Mouse (Mus musculus) cerebellum, adult 11-12 months (tissue): Measurements from ENCODE around the gene Asb11.

Experiments
- DNase-seq: peaks from one replicate; pipeline ENCODE4 v3.0.0; 2022

Gene Asb11

DNA sequence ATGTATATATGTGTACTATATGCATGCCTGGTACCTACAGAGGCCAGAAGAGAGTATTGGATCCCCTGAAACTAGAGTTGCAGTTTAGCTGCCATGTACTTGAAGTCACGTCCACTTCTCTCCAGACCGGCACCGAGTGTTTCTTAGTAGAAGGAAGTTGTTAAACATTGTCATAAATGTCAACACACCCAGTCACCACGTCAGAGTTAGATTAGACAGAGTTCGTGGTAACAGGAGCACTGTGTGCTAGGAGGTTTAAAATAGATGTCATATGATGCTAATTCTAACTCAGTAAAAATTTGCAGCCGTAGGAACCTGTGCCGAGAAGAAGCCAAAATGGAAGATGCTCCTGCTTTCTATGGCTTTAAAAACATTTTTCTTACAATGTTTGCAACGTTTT lies at the start of gene Asb11:
TSS of gene Asb11 (plus strand) at position 286 of the 400 bp plus-strand sequence.
- DNase-seq, result no peak

DNA sequence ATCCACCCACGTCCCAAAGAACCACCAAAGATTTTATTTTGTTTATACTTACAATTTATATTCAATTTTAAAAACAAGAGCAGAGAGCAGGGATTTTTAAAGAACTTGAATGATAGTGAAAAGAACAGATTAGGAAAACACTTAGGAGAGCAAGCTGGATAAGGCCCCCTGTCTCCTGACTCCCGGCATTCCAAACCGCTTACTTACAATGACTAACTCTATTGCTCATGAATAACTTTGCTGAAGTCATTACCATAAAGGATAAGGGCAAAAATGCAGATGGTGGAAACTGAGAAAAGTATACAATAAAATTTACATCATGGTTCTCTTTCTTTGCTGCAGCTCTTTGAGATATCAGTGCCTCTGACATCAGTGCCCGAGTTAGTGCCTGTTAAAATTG lies 42.7 kb upstream of the Asb11 start:
- DNase-seq, result no peak

DNA sequence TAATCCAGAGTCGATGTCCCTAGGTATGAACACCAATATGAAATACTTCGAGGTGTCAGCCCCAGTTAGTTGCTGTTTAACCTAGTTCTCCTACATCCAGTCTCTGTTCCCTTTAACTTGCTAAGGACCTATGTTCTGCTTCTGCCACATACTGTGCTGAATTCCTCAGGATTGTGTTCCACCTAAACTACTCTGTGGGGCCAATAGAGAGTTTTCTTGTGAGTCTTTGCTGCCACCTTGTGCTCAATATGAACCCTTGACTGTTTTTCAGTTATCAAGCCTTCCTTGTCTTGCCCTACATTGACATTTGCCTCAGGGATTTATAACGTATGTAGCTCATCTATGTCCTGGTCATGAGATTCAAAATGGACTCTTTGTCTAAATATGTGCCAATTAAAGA lies 38.3 kb upstream of the Asb11 start:
- DNase-seq, result no peak

DNA sequence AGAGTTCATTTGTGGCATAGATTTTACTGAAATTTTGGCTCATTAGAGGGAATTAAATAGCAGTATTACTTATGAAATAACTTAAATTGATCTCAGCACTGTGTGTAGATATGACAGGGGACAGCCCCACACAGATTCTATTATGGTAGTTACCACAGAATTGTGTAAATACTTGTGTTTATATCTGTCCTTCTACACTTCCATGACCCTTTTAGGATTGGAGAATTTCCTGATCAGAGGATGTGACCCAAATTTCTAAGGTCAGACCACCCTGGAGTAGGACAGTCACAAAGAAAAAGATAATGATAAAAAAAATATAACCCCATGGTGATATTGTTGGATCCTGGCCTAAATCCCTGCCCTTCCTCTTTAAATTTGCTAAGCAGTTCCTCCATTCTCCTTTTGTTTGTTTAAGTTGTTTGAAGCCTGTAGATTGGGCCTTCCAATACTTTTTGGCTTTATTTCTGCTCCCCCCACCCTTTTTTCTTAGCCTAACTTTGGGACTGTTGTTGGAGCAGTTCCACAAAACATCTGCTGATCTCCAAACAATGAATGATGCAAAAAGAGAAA lies 31.6 kb upstream of the Asb11 start:
- DNase-seq, result no peak

DNA sequence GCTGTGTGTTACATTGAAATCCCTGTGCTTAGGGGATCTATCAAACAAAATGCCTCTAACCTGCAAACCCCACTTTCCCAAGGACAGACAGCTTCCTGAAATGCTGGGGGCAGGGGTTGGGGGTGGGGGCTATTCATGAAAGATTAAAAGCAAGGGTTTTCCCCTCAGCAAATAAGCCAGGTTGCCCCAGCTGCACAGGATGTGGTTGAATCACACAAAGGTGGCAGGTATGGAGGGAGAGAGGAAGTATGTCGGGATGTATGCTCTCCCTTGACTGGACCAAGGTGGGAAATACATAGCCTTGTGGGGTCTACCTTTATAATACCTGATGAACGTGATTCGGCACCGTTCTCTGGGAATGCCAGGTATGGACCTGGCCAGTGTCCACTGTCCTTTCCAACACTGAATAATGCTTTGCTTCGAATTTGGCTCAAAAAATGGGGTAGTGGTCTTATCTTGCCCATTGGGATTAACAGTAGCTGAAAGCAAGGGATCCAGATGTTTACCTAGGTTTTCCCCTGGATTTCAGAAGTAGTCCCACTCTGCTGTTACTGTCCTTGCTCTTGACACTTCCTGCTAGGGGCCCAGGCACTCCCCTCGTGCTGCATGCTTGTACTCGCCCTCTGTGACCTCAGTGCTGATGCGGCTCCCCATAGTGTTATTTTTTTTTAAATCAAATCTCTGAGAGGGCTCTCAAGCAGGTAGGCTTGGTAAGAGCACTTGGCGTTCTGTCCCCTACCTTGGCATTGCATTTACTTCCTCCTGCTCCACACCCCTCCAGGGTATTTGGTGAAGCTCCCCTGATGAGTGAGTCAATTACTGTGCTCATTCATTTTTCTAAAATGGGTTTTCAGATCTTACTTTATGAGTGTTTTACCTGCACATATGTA lies 30.4 kb upstream of the Asb11 start:
- no peak for DNase-seq

DNA sequence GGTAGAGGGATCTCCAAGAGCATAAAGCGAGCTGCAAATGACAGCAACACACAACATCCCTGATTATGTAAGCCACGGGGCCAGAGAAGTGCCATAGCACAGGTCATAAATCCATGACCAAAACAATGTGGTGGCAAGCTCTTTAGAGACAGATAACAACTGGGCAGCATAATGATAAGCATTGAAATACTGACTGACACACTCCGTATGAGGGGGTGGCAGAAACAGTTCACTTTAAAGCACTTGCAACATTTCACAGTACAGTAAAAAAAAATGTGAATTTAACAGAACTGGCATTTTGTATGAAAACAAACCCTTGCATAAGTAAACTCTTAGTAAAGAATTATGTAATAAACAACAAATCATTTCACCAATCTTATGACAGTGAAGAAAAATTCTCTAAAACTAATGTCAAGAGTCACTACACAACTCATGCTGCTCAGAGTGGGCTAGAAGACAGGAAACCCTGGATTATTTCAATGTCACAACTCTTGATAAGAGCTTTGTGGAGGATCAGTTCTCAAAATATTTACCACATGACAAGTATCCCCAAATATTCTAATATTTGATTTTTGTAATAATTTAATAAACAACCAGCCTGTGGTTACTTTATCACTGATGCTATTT lies 28.4 kb upstream of the Asb11 start:
- no peak for DNase-seq

DNA sequence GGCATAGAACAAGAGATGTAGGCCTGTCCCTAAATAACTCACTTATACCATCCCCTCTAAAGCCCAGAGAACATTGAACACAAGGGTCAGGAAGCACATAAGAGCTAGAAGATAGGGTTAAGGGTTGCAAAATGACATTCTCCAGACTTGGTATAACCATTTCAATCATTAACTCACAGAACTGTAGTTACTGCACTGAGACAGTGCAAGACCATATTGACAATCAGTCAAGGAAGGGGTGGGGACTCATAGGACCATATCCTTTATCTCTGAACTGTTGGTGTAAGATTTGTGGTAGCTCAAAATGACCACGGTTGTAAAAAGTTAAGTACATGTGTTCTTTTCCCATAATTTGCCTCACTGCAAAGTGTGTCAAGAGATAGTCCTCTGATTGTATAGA lies 26.2 kb upstream of the Asb11 start:
- no peak for DNase-seq

DNA sequence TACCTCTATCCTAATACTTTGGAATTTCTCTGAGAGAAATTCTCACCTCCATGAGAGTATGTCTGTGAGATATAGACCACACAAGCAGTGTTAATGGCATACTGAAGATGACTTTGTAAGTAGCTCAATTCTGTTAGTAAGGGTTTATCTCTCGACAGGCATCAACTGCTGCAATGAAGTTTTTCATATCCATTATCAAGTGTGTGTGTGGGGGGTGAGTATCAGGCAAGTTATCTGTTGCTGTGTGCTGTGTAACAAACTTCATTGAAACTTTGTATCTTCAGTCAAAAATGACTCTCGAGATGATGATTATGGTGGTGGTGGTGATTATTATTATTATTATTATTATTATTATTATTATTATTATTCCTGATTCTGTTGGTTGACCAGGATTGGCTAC lies 20.0 kb upstream of the Asb11 start:
- DNase-seq, result no peak

DNA sequence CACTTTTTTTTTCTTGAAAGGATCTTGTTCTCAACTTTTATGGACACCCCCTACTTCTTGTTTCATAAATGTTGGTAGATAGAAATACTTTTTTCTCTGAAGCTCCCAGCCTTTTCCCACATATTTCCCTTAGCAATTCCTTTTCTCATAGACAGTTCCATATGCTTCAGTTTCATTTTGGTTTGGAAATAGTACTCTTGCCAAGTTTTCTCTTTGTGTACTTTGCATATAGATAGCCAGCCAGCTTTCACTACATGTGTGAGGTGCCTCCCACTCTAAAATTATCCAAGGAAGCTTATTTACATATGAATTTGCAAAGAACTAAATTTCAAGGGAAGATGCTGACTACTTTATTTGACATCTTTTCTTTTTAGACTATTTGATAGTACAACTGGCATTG lies 18.8 kb upstream of the Asb11 start:
- no peak for DNase-seq

DNA sequence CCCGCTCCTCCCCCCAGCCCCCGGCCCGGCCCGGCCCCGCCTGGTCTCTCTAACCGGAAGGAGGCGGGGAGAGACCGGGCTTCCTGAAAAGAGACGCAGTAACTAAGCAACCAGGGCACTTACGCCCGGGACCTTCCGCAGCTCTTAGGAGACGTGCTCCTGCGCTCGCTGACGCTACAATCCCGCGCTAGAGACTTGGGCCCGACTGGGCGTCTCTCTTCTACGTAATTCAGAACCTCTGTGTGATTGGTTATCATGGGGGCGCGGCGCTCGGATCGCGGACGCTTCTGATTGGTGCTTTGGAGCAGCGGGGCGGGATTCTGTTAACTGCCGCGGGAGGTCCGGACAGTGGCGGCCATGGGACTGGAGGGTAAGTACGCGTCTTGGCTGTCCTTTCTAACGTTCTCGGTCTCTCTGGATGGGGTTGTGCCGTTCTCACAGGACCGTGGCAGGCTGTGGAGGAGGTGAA lies 17.3 kb upstream of the Asb11 start, which contains the start of gene Piga:
TSS of gene Piga (plus strand) at position 317 of the 469 bp plus-strand sequence.
- peak; percentile 96 for DNase-seq

DNA sequence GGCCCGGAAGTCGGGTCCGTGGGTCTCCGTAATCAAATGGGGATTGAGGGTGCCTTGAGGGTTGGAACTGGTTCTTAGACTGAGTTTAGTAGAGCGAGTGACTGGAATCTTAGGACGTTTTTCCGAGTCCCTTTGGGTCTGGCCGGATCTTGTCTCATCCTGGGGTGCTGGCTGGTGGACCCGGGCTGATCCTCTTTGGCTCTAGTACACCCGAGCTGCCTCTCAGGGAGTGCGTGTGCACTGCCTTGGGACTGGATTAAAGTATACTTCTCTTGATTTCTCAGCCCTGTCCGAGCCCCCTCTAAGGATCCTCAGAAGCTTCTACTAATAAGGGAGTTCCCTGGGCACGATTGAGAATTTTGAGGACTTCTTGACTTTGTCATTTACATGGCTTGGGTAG lies 16.8 kb upstream of the Asb11 start:
- no peak for DNase-seq

DNA sequence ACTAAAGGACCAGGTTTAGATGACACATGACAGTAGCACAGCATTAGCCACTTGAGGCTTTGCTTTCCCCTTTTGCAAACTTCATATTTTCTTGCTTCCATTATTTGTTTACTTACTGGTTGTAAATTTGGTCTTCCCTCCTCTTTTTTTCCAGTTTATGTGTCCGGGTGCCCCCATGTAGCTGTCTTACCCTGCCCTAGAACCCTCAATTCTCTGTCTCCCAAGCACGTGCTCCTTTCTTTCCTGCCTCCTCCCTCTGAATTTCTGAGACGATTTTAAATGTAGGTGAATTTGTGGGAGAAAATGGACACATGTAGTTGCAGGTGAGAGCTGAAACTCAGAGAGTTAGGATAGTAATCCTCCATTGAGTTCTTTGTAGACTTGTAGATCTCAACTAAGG lies 16.3 kb upstream of the Asb11 start:
- no peak for DNase-seq

DNA sequence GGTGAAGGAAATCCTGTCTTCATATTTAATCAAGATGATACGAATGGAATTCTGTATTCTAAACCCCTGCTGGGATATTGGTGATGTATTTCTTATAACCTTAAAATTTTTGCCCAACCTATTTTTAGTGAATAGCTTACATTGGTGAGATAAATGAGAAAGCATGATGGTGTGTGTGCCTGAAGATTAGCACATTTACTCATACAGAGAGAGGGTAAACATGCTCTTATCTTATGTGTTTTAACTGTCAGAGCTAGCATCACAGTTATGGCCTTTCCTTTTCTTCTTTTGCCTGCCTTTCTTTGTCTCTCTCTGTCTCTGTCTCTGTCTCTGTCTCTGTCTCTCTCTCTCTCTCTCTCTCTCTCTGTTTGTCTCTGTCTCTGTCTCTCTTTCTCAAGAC lies 12.0 kb upstream of the Asb11 start:
- no peak for DNase-seq

DNA sequence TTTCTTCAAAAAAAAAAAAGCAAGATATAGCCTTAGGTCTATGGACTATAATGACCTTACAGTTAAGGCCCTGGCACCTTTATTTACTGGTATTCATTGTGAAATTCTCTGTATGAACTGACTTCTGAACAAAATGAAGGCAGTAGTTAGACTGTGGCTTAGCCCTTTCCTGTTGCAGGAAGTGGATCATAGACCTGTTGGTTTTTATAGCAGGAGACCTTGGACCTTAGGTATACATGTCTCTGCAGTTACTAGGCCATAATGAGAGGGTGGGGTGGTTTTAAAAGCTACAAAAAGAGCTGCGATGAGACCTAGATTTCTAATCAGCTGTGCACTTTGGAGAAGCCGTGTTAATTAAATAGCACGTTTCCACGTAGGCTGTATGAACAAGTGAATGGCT lies 9.5 kb upstream of the Asb11 start:
- no peak for DNase-seq

DNA sequence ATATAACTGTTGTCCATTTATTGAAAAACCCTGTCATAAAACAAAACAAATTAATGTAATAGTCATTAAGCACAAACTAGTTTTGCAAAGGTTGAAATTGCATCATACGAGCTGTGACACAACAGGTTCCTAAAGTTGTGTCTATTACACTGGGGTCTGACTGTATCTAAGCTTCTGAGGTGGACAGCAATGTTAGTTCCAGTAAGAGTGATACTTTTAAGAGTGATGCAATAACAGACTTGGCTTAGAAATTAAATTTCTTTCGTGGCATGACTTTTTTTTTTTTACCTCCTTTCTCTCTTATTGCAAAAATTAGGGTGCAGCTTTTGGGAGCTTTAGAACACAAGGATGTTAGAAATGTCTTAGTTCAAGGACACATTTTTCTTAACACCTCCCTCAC lies 8.6 kb upstream of the Asb11 start:
- no peak for DNase-seq

DNA sequence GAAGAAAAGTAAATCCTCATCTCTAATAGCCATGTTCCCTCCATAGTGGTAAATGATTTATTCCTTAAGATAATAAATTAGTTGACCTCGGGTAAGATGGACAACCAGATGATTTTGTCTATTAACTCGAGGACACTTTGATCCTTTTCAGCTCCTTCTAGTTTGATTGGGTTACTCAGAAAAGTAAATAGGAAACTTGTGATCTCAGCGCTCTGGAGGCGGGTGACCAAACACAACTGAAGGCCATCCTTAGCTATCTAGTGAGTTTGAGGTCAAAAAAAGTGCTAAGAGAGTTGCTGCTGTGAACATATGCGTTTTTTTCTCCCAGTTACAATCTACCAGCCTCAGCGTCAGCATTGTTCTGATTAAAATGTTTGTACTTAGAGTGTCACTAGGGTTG lies 6.2 kb upstream of the Asb11 start:
- DNase-seq, result no peak

DNA sequence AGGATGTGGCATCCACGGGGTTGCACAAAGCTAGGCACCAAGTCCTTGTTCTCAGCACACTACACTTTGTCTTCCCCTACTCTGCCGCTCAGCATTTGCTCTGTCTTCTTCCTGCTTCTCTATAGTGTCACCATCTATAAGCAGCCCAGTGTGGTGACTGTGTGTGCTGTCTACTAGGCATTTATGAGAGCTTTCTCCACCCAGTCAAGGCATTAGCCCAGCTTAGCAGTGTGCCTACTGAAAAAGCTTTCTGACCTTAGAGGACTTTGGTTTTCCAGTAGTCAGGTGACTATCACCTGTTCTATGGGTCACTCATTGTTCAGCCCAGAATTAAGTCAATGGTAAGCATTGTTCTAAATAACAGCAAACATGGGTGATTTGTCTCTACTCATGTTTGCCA lies 5.7 kb upstream of the Asb11 start:
- no peak for DNase-seq

DNA sequence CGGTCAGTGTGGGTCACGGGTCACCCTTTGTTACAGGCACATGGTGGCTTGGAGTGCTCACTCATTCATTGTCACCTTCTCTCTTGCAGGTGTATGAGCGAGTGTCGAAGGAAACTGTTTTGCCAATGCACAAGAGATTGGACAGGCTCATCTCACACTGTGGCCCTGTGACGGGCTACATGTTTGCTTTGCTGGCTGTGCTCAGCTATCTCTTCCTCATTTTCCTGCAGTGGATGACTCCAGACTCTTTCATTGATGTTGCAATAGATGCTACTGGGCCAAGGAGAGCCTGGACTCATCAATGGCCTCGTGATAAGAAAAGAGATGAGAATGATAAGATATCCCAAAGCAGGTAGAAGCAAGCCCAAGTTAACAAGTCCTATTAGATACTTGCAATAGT lies 5.3 kb upstream of the Asb11 start:
- DNase-seq, result no peak

DNA sequence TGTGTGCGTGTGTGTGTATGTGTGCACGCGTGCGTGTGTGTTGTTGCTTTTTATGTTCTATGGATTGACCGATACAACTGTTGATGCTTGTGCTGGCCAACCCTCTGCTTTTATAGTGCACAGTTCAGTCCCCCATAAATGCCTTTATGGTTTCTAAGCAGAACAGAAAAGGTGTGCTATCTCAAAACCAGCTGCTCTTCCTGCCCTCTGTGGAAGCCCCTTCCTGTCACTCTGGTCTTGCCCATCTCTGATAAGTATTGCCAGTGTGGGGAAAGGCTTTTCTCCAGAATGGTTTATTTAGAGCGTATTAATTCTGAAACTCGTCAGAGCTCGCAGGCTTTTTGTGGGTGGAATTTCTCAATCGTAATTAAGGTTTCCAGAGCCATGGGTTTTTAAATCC lies 4.1 kb upstream of the Asb11 start:
- no peak for DNase-seq

DNA sequence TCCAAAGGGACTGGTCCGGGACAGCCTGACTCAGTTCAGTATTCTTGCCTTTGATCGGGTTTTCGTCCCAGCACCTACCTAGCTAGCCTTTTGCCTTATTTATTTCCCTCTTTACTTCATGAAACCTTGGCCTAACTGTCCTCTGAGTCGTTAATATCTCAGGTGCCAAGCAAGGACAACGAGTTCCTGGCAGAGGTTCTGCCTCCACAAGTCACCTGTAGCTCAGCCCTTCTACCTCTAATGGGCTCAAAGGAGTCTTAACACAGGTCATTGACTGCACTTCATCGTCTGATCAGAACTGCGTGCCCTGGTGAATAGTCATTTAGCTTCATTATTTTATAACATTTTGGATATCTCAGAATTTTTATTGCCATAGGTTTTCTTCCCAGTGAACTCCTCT lies 2.7 kb downstream of the Asb11 start:
- DNase-seq, result no peak

DNA sequence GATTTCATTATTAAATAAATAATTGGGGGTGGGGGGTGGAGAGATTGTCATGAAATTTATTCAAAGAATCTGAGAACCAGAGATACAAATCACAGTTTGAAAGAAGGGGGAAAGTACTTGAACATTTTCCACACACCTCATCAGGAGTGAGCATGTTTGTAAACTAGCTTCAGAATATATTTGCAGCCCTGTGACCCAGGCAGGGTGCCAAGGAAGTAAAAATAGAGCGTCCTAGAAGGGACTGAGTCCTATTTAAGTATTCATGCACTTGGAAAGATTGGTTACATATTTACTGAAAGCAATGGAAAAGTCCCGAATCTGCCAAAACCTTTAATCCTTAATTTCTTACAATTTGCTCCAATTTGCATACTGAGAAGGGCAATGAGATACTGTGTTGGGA lies 3.3 kb downstream of the Asb11 start:
- DNase-seq, result no peak

DNA sequence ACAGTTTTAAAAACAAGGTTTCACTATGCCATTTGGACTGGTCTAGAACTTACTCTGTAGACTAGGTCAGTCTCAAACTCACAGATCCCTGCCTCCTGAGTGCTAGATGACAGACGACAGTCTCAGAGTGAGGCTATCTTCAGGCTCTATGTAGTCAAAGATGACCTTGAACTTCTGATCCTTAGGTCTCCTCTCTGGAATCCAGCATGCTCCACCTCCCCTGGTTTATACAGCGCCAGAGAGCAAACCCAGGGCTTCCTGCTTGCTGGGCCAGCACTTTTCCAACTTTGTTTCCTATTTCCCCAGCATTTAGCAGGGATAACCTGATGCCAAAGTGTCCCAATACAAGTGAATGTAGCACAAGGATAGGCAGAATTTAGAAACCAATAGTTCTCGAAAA lies 3.9 kb downstream of the Asb11 start:
- DNase-seq, result no peak

DNA sequence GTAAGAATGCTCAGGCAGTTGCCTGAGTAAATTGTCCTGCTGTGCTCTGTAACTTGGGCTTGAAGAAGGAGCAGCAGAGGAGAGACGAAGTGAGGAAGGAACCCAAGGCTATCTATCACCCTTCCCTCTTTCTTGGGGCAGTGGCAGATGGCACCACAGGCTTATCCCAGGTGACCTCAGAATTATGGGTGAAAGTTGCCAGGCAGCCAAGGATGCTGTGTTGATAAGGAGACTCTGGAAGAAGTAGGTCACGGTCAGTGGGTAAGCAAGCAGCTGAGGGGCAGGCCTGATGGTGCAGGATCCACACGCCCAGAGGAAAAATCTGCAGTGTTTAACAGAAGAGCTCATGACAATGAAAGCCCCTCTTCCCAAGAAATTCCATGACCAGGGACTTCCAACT lies 4.5 kb downstream of the Asb11 start:
- DNase-seq, result no peak

DNA sequence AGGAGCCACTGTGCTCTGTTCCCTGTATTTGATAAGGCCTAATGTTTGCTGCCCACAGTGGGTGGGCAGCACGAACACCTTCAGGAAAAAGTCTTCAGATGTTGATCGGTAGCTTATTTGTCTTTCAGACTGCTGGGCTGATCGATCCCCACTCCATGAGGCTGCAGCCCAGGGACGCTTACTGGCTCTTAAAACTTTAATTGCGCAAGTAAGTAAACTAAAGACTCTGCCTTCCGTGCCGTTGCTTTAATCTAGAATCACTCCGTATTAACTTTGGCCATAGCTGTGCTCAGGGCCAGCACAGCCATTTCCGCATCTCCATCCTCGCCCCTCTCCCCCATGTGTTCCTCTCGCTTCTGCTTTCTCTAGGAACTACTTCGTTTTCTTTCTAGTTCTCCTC lies 8.8 kb downstream of the Asb11 start:
- DNase-seq, result no peak
